Mouse (Mus musculus) left cerebral cortex, postnatal 14 days (tissue): Measurements from ENCODE around the gene Myl10. TPM values are rescaled to one million over a fixed set of nuclear protein-coding genes. Genes with fewer than 3 reads are reported as not detected.
A peak's percentile ranks its signal among the peaks of the same experiment; 100 is the strongest.
"Not testable (repeated sequence)": the region's sequence is repeated elsewhere in the genome, so short reads cannot be mapped to it uniquely, and the experiment has no call there.

Experiments
- DNase-seq, 2 experiments: peaks; one replicate each; pipeline ENCODE4 v3.0.0; 2021 to 2022; ENCODE audit warnings: low spot score in 2 of 2, mixed read lengths in 1 of 2
- intact Hi-C: fragments of 180-260 bp; cut with DNase I; formaldehyde crosslinking; loops from one replicate; pipeline ENCODE4 v1.15.1; 2025
- long read RNA-seq, 2 experiments: library from polyadenylated mRNA; stranded (forward); transcript quantifications; one replicate each; pipeline ENCODE4 v2.0.0; 2021
- total RNA-seq, 2 experiments: library from RNA; stranded (reverse); gene quantifications; 2 replicates each; pipeline ENCODE4 v1.2.3; 2021

Myl10 gene
- not detected for total RNA-seq
- long read RNA-seq, experiment 1 = 0 reads
- long read RNA-seq, experiment 2 = 0 reads

GRCm38 (mm10) chr5:136692784-136693183, at the start of gene Myl10:
TSS of gene Myl10 (plus strand) at chr5:136693146.
- DNase-seq = no peak
- intact Hi-C loops = no loop called here

- DNase-seq = no peak
- intact Hi-C loops = no loop called here
These were observed 46.1 kb upstream of the Myl10 start for GRCm38 (mm10) chr5:136646731-136647328.

GRCm38 (mm10) chr5:136649071-136649470, 43.9 kb upstream of the Myl10 start:
- no peak for DNase-seq
- intact Hi-C loops = no loop called here

GRCm38 (mm10) chr5:136649655-136650054, 43.3 kb upstream of the Myl10 start:
- no peak for DNase-seq
- intact Hi-C loops = no loop called here

GRCm38 (mm10) chr5:136654481-136654880, 38.5 kb upstream of the Myl10 start:
- intact Hi-C loops = no loop called here

GRCm38 (mm10) chr5:136656830-136657395, 36.0 kb upstream of the Myl10 start:
- DNase-seq = no peak
- intact Hi-C loops = no loop called here

More at GRCm38 (mm10) chr5:136654481-136654880, 38.5 kb upstream of the Myl10 start:
- DNase-seq = no peak

DNA sequence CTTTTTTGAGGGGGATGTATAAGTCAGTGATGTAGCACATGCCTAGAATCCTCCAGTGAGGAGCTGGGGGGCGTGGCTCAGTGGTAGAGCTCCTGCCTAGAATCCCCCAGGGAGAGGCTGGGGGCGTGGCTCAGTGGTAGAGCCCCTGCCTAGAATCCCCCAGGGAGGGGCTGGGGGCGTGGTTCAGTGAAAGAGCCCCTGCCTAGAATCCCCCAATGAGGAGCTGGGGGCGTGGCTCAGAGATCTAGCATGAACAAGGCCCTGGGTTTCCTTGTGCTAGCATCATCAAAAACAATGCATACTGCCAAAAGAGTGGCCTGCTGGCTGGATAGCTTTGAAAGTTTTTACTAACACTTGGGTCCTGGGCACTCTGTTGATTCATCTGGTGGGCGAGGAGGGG, 32.2 kb upstream of the Myl10 start:
- intact Hi-C loops = loop anchor here (5.0 kb wide), 1 partner anchor 378 kb away; no protein-coding TSS in a partner anchor
- DNase-seq = not testable (repeated sequence)

DNA sequence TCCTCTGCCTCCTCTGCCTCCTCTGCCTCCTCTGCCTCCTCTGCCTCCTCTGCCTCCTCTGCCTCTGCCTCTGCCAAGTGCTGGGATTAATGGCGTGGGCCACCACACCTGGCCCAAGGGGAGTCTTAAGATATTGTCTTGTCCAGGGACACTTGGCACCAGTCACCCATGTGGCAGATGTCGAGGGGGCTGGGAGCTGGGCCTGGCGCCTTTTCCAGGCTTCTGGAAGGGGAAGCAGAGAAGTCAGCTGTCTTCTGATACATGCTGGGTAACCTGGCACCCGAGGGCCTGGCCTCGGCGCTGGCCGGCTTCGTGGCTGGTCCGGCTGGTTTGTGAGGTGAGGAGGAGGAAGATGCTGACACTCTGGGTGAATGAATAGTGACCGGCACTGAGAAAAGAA, 30.7 kb upstream of the Myl10 start:
- intact Hi-C loops = loop anchor here (5.0 kb wide), 1 partner anchor 380 kb away; no protein-coding TSS in a partner anchor
- DNase-seq = no peak

GRCm38 (mm10) chr5:136662822-136663221, 30.1 kb upstream of the Myl10 start:
- no peak for DNase-seq
- intact Hi-C loops = loop anchor here (5.0 kb wide), 1 partner anchor 381 kb away; no protein-coding TSS in a partner anchor

- peak; percentile 31 to 75 for DNase-seq
These were observed 28.4 kb upstream of the Myl10 start for GRCm38 (mm10) chr5:136664497-136664896.

DNA sequence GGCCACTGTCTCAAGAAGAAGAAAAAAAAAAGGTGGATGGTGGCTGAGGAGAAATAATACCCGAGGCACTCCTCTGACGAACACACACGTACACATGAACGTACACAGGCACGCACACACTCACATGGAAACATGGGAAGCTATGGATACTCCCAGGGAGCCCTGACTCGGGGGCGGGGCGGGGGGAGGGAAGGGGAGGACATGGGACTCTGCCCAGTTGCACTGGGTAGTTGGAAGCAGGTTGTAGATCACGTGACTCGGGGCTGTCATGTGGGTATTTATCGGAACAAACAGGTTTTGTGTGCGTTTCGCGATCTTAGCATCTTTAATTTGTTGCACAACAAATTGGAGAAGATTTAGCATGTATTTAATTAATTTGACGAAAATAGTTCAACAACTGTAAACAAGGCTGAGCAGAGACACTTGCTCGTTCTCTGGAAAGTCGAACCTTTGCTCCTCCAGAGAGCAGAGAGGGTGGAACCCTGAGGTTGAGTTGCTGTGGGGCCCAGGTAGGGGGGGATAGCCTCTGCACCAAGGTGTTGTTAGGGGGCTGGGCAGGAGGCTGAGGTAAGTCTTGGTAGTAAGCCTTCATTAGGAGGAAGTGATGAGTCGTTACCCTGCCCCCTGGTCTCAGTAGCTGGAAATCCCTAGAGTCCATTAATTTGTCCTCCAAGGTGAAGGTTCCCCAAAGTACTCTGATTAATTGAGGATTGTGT, 16.5 kb upstream of the Myl10 start:
- no peak for DNase-seq
- intact Hi-C loops = no loop called here

More at GRCm38 (mm10) chr5:136664497-136664896, 28.4 kb upstream of the Myl10 start:
- intact Hi-C loops = loop anchor here (1.0 to 5.0 kb wide), 2 partner anchors 97 to 382 kb away; partner anchors contain the start of gene Cux1

GRCm38 (mm10) chr5:136678840-136679348, 14.1 kb upstream of the Myl10 start:
- intact Hi-C loops = no loop called here
- no peak for DNase-seq

DNA sequence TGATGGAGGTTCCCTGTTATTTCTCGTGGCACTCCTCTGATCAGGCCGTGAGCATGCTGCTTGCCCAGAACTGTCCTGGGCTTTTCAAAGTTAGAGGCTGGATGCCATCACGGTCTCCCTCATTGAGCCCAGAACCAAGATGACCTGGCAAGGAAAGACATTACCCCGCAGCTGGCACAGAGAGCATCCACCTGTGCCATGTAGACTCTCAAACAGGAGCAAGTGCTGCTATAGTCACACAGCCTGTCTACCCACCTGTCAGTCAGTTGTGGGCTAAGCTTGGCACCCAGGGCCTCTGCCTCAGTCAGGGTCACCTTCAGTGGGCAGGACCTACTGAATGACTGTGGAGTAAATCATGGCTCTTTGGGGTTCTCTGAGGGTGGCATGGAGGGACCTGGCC, 6.6 kb upstream of the Myl10 start:
- no peak for DNase-seq
- intact Hi-C loops = no loop called here

- DNase-seq = no peak
- intact Hi-C loops = no loop called here
These were observed 5.4 kb upstream of the Myl10 start for GRCm38 (mm10) chr5:136687561-136687960.

DNA sequence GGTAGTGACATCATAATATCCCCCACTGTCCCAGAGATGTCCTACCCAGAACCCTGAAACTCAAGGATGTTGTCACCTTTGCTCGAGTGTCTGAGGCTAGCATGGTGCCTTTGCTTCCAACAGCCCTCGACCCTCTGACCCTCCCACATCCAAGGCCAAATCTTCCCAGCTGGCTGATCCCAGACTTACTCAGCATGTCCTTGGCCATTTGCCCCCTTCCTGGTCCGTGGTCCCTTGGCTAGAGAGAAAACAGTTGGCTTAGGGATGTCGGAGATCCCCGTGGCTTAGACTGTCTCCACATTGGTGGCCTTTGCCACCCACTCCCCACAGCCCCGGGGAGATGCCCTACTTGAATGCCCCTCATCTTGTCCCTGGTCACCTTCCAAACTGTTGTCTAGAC, 4.1 kb upstream of the Myl10 start:
- no peak for DNase-seq
- intact Hi-C loops = no loop called here

- intact Hi-C loops = no loop called here
These were observed 1.8 kb upstream of the Myl10 start for GRCm38 (mm10) chr5:136691170-136691569.

DNA sequence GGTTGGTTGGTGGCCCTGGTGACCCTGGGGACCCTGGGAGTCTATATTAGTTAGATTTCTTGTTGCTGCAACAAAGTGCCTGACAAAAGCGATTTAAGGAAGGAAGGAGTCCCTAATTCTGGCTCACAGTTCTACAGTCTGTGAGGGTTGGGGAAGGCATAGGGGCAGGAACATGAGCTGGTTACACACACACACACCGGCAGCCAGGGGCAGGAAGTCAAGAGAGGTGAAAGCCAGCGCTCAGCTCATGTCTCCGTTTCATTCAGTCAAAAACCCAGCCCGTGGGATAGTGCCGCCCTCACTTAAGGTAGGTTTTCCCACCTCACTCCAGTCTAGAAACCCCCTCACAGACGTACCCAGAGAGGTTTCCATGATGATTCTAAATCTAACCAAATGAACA, 472 bp downstream of the Myl10 start:
- intact Hi-C loops = no loop called here
- DNase-seq = no peak

More at GRCm38 (mm10) chr5:136691170-136691569, 1.8 kb upstream of the Myl10 start:
- DNase-seq = no peak

DNA sequence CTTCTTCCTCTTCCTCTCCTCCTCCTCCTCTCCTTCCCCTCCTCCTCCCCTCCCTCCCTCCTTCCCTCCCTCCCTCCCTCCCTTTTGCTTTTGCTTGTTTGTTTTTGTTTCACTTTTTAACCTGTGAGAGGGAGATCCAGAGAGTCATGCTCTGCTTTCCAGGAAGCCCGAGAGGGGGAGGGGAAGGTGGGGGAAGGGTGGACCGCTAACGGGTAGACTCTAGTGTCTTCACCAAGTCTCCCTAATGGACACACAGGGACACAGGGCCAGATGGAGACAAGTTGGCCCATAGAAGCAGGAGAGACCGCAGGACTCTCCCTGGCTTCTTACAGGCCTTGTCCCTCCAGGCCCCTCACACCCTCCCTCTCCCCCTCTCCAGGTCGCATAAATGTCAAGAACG, 2.0 kb downstream of the Myl10 start:
- no peak for DNase-seq
- intact Hi-C loops = no loop called here

DNA sequence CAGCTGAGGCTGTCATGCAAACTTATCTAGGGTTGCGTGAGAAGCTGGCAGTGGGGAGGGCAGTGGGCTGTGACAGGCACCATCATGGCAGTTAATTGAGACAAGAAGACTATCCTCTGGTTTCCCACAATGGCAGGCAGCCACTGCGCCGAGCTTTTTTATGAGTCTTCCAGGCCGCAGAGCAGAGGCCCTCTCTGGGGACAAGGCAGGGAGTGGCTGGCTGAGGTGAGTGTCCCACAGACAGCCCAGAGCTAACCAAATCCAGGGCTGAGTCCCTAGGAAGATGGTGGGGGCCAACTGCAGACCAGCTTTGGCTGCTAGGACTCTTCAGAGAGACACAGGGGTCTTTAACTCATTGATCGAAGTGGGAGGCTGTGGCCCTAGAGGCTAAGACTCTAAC, 3.6 kb downstream of the Myl10 start:
- intact Hi-C loops = no loop called here
- no peak for DNase-seq

DNA sequence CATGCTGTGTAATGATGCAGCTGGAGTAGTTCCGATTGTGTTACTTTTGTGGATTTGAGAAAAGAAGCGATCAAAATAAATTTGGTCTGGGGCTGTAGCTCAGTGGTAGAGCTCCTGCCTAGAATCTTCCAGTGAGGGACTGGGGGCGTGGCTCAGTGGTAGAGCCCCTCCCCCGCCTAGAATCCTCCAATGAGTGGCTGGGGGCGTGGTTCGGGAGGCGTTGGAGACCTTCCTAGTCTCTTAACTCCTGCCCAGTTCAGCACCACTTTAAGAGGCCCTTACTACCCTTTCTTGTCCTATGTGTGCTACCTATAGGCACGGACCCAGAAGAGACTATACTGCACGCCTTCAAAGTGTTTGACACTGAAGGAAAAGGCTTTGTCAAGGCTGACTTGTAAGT, 4.7 kb downstream of the Myl10 start:
- intact Hi-C loops = no loop called here
- no peak for DNase-seq
